Mouse (Mus musculus) stomach, postnatal 0 days (tissue): Measurements from ENCODE around the gene Clrn3.

Experiments
- CTCF ChIP-seq: IDR thresholded peaks from 2 replicates; pipeline ENCODE4 v1.5.1; 2016; ENCODE audit warnings: antibody characterized with exemption, low read depth, mild to moderate bottlenecking, moderate library complexity
- EP300 ChIP-seq: optimal IDR thresholded peaks from 2 replicates; pipeline ENCODE3; 2016; ENCODE audit warnings: antibody characterized with exemption

DNA sequence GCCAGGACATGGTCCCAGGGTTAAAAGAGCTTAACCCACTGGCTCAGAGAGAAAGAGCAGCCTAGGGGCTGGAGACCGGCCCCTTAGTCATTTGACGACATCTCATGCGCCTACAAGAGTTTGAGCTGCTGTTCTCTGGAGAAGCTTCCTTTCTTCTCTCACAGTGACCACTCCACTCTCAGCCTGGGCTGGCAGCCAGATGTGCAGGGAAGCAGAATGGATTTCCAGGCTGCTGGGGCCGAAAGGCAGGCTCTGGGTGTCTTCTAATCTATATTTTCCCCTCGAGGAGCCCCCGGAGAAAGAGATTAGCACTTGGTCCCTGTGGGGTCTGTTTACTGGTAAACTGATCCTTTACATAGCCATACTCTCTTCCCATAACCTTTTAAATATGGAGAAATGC, 44.7 kb downstream of the Clrn3 start:
- TF ChIP-seq EP300 = no peak
- no peak for TF ChIP-seq CTCF
